Mouse (Mus musculus) thymus, postnatal 25 days (tissue): ENCODE measurements around the gene Gli3.

Source experiments
- DNase-seq: peaks from one replicate; pipeline ENCODE4 v3.0.0; 2022

The Gli3 gene

DNA sequence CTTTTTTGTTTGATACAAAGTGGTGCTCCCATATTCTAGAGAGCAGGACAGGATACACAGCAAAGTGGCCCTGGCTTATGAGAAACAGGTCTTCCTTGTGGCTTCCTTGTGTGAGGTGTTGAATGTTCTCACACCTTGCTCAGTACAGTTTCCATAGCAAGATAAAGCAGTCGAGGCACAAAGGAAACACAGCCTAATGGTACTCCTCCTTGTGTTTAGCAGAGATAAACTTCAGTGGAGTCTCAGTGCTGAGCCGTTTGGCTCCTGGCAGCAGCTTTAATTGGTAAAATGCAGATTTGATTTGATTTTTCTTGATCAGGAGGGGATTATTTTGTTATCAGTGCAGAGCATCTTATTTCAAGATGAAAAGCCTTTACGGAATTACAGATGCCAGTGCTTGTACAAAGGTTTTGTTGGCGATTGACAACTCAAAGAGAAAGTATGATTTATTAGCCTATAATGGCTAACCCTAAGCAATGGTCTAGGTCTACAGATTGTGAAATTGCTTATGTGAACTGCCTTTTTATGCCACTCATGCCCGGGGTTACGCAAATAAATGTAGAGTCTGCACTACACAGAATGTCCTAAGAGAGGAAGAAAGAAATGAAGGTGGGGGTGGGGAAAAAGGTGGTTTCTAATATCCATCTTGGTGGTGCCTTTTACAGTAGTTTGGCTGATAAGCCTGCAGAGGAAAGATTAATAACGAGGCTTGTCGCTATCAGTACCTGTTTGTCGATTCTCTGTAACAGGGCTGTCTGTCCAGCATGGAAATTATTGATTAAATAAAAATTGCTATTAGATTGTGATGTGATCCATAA, 207.3 kb downstream of the Gli3 start:
- DNase-seq: no peak

GRCm38 (mm10) chr13:15670962-15671313, 207.9 kb downstream of the Gli3 start:
- no peak for DNase-seq

DNA sequence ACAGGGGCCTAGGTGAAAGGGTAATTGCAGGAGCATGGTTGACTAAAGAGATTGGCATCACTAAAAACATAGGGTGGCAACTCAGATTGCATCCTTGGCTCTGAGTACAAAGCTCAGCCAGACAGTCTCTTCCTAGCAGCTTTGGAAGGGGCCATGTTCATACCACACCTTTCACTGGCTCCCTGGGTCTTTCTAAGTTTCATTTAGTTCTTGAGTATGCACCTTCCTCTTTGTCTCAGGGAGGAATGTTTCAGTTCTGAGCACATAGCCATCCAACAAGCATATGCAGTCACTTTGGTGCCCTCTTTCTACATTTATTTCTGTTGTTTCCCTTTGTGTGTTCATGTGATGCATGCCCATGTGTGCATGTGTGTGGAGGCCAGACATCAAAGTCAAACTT, 212.4 kb downstream of the Gli3 start:
- DNase-seq: no peak

DNA sequence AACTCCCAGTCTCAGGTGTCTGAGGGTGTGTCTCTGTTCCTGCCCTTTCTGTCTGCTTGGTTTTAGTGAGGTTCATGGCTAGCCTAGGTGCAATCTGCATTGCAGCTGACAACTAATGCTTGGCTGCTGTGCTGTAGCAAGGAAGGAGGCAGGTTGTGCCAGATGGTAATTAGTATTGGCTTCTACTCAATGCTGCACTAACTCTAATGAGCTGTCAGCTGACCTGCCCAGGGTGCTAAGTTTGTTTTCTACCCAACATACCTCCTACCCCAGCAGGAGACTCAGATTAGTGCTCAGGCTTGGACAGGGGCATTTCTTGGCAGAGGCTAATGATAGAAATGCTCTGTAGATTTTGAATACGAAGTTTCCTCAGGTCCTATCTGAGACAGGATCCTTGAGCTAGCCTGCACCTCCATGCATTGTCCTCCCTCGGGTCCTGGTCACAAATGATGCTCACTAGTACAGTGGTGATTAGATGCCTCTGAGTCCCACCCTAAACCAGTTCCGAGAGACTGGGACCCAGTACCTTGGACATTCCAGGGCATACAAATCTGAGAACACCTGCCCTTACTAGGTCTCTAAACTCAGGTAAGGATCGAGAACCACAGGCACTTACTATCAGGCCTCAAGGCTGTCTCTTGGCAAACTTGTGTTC, 214.2 kb downstream of the Gli3 start:
- DNase-seq: no peak

GRCm38 (mm10) chr13:15681530-15681929, 218.5 kb downstream of the Gli3 start:
- no peak for DNase-seq

- DNase-seq: no peak
These were observed 220.0 kb downstream of the Gli3 start for GRCm38 (mm10) chr13:15683006-15683405.

DNA sequence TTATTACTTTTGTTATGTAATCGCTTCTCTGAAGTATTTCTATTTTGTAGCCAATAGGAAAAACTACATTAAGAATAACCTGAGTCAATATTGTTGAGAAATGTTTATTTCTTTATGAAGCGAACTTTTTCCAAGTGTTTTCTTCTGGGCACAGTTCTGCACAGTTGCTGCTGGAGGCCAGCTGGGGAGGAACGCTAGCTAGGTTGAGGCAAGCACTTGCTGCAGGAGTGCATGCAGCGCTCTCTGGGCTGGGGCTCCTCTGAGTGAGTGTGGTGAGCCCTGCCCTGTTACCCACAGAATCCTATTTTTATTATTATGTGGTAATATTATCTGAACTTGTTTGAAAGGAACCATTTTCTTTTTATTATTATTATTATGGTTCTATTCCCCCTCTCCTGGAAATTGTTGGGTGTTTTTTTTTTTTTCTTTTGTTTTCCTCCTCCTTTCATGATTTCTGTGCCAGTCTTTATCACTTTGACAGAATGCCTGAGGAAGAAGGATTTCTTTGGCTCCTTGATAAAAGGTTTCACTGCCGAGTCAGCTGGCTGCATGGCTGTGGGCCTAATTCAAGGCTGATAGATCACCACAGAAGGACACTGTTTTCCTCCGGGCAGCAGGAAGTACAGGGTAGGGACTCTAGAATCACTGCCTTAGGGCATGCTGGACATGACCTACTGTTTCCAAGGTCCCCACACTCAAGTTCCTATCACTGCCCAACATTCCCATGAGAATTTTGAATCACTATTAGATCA, 225.2 kb downstream of the Gli3 start:
- no peak for DNase-seq

- DNase-seq: no peak
These were observed 225.9 kb downstream of the Gli3 start for GRCm38 (mm10) chr13:15688826-15689501.

DNA sequence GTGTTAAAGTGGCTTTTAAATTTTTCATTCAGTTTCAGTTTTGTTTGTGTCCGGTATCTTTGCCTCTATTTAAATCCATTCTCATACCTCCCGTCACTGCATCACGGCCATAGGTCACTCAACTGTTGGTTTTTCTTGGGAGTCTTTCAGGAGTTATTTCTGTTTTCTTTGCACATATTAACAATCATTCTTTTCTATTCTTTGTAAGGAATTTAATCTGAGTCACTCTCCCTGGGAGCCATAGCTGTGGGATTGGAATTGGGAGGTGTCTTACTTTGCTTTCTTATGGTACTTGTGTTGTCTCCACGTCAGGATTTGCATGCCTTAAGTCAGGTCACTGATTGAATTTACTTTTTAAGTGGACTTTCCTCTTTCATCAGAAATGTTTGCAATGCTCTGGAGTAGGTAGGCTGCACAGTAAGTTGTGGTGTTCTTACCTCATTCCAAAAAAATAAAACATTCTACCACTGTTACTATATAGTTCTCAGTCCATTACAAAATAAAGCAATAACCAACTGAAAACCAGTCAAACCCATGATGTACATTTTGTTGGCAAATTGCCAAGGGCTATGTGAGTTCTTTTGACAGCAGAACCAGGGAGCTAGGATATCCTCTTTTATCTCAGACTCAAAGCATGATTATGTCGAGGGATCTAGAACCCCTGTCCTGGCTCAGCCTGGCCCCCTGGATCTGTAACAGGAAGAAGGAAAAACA, 228.9 kb downstream of the Gli3 start:
- DNase-seq: no peak

- no peak for DNase-seq
These were observed 229.4 kb downstream of the Gli3 start for GRCm38 (mm10) chr13:15692465-15692809.

DNA sequence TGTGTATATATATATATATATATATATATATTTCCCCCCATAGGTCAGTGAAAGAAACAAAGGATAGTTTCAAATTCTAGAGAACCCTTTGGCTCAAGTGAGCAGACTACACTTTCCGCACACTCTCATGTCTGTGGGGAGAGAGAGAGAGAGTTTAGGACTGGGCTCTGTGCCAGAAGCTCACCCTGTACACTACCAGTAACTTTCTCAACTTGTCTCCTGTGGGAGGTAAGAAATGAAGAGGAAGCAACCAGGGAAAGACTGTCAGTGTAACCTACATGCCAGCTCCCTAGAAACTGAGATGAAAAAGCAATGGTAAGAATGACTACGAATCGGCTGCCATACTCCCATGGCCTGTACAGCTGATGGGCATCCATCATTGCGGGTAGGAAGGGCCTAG, 235.2 kb downstream of the Gli3 start:
- no peak for DNase-seq

- no peak for DNase-seq
These were observed 236.1 kb downstream of the Gli3 start for GRCm38 (mm10) chr13:15699116-15699515.

DNA sequence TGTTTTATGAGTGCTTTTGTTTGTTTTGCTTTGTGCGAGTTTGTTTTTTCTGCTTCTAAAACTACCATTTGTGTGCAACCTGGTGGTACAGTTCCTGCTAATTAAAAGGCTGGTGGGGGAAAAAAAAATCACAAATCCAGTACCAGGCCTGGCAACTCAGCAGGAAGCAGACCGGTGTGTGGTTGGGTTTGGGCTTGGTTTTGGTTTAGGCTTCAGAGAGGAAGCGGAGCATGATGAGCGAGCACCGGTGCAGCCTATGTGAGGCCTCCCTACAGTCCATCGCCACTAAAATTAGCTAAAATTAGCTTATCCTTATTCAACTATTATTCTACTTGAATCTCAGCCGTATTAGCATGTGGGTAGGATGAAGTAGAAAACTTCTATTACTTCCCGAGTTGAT, 241.6 kb downstream of the Gli3 start:
- no peak for DNase-seq

- DNase-seq: no peak
These were observed 244.4 kb downstream of the Gli3 start for GRCm38 (mm10) chr13:15707481-15707881.

GRCm38 (mm10) chr13:15713486-15713885, 250.5 kb downstream of the Gli3 start:
- no peak for DNase-seq

- DNase-seq: no peak
These were observed 251.3 kb downstream of the Gli3 start for GRCm38 (mm10) chr13:15714331-15714725.

- no peak for DNase-seq
These were observed 251.8 kb downstream of the Gli3 start for GRCm38 (mm10) chr13:15714726-15715437.

- DNase-seq: no peak
These were observed 258.4 kb downstream of the Gli3 start for GRCm38 (mm10) chr13:15721446-15721845.

GRCm38 (mm10) chr13:15722766-15723379, 259.8 kb downstream of the Gli3 start:
- DNase-seq: no peak

- no peak for DNase-seq
These were observed 261.7 kb downstream of the Gli3 start for GRCm38 (mm10) chr13:15724723-15725122.

DNA sequence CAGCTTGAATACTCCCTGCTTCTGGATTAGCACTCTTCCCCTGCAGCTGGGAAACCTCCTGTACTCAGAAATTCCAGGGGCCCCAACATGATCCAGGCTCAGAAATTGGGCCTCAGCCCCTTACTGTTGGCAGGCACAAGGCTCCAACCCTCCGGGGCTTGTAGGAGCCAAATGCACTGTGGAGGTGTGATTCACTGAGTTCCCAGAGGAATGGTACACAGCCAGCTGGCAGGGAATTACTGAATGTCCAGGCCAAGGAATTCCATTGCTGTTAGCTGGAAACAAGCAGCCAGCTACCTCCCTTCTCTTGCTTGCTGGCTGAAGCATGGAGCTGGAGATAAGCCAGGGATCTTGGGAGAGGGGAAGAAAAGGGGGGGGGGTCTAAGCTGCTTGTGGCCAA, 278.7 kb downstream of the Gli3 start:
- DNase-seq: no peak

- no peak for DNase-seq
These were observed 279.3 kb downstream of the Gli3 start for GRCm38 (mm10) chr13:15742308-15742707.
